Mouse (Mus musculus) liver, postnatal 0 days (tissue): ENCODE data around the gene Ccdc74a.

Experiments used
- CTCF ChIP-seq: sonication (generic); IDR thresholded peaks from 2 replicates; pipeline ENCODE4 v1.5.1; 2016; ENCODE audit warnings: antibody characterized with exemption, low read depth
- EP300 ChIP-seq: IDR thresholded peaks from 2 replicates; pipeline ENCODE4 v1.6.1; 2016; ENCODE audit warnings: antibody characterized with exemption, low read depth, mild to moderate bottlenecking

DNA sequence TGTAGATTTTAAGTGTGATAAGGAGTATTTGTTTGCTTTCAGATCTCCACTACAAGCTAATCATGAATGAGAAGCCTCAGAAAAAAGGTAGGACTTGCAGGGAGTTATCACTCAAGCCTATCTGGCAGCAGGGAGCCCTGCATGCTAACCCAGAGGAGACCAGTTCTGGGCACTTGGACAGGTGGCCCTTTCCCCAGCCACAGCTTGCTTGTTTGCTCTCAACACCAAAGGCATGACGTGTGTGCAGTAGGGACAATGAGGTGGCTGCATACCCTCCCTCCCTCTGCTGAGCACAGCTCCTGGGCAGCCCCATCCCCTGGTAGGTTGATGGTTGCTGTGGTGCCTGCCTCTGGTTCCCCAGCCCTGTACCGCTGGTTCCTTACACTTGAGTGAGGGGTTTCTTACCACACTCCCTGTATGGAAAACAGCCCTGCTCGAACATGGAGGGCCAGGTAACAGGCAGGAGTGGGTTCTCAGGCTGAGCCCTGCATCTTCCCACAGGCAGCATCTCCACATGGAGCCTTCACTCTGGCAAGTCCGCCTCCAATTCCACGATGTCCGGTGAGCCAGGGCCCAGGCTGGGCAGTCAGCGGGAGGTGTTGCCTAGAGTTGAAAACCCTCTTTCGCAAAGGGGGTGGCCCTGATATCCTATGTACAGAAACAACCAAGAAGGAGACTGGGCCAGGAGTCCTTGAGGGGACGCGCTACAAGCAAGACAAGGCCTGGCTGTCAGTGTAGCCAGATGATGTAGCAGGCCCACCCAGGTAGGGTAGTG lies 1.5 kb downstream of the Ccdc74a start:
- TF ChIP-seq CTCF (no peak), EP300 (no peak)
